In the genomic region with DNA sequence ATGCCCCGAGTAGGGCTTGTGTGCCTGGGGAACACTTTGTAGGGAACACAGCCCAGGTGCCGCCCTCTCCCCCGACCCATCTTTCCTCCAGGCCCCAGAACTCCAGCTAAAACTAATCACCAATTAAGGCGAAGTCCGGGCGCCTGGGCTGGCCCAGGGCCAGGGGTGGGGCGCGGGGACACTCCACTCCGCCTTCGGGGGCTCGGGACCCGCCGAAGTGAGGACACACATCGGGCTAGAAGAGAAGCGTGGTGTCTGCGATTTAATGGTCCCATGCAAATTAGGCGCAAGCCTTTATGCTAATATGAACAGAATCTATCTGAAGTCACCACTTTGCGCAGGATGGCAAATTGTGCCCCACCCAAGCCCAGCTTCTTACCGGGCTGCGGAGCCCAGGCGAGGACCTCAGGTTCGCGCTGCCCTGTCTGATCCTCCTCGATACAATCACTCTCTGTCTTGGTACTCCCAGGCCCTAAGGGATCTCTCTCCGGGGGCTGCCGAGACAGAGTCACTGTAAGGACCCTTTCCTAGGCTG, we compare ENCODE assay signal across 1 mouse cellular context.
TF ChIP-seq lines count a peak whose summit lies in the region.

No protein-coding gene starts in this region.

TF ChIP-seq in MEL, 35 proteins besides CTCF, POLR2A, EP300 and RAD21 (continued from another document):
- no peak for TF ChIP-seq JUND (IDR thresholded peaks at IDR 0.05; ENCODE audit: low read depth, low read length)
- TF ChIP-seq GATA1 (IDR thresholded peaks at IDR 0.05; ENCODE audit: low read depth, low read length): no peak
- peak; percentile 83 for TF ChIP-seq MAX (IDR thresholded peaks at IDR 0.05; ENCODE audit: low read length)
- peak; percentile 51; the same call in 1 of the 2 replicates for TF ChIP-seq HCFC1 (IDR thresholded peaks at IDR 0.05; ENCODE audit: low read depth, low read length)
- TF ChIP-seq CHD1 (IDR thresholded peaks at IDR 0.05; ENCODE audit: low read depth, low read length): no peak; the same call in 1 of the 2 replicates
- no peak for TF ChIP-seq BHLHE40 (IDR thresholded peaks at IDR 0.05; ENCODE audit: borderline replicate concordance, low read depth, low read length)
- 0 out of 2 replicates have a peak, but pooled peaks have one; percentile 11 for TF ChIP-seq ZKSCAN1 (IDR thresholded peaks at IDR 0.05; ENCODE audit: low read depth, low read length)
- peak; percentile 75; the same call in 1 of the 2 replicates for TF ChIP-seq ZMIZ1 (IDR thresholded peaks at IDR 0.05; ENCODE audit: low read depth, low read length)
- no peak for TF ChIP-seq E2F4 (IDR thresholded peaks at IDR 0.05; ENCODE audit: borderline replicate concordance, low read depth, low read length)
- peak; percentile 51; the same call in 1 of the 2 replicates for TF ChIP-seq SIN3A (IDR thresholded peaks at IDR 0.05; ENCODE audit: low read length)
- TF ChIP-seq RCOR1 (IDR thresholded peaks at IDR 0.05; ENCODE audit: low read depth, low read length): no peak
- 0 out of 2 replicates have a peak, but pooled peaks have one; percentile 17 for TF ChIP-seq SMC3 (IDR thresholded peaks at IDR 0.05; ENCODE audit: low read depth, low read length)
- TF ChIP-seq MYB (IDR thresholded peaks at IDR 0.05; ENCODE audit: low read depth, low read length): 0 out of 2 replicates have a peak, but pooled peaks have one; percentile 17
- TF ChIP-seq USF2 (IDR thresholded peaks at IDR 0.05; ENCODE audit: borderline replicate concordance in 1 of 2, insufficient read depth in 1 of 2, low read depth in 1 of 2, low read length in 2 of 2): no peak
- TF ChIP-seq ETS1 (IDR thresholded peaks at IDR 0.05; ENCODE audit: low read depth, low read length): peak; percentile 50
- 0 out of 2 replicates have a peak, but pooled peaks have one; percentile 48 for TF ChIP-seq MYC (IDR thresholded peaks at IDR 0.05; ENCODE audit: low read depth, low read length)
- peak; percentile 53; the same call in 1 of the 2 replicates for TF ChIP-seq MAZ (IDR thresholded peaks at IDR 0.05; ENCODE audit: low read depth, low read length)
- TF ChIP-seq MAFK (IDR thresholded peaks at IDR 0.05; ENCODE audit: borderline replicate concordance, low read depth, low read length): no peak
- TF ChIP-seq POLR2AphosphoS2 (IDR thresholded peaks at IDR 0.05; ENCODE audit: low read length): 0 out of 2 replicates have a peak, but pooled peaks have one; percentile 27
- TF ChIP-seq POLR2AphosphoS5 (IDR thresholded peaks at IDR 0.05; ENCODE audit: borderline replicate concordance, low read depth, low read length): no peak
- TF ChIP-seq UBTF (IDR thresholded peaks at IDR 0.05; ENCODE audit: borderline replicate concordance, insufficient read depth, low read depth, low read length): no peak
- TF ChIP-seq NELFE (IDR thresholded peaks at IDR 0.05; ENCODE audit: low read depth, low read length): peak; percentile 61
- 0 out of 2 replicates have a peak, but pooled peaks have one; percentile 28 for TF ChIP-seq ELF1 (IDR thresholded peaks at IDR 0.05; ENCODE audit: low read depth, low read length)
- no peak for TF ChIP-seq ZC3H11A (IDR thresholded peaks at IDR 0.05; ENCODE audit: low read depth, low read length)
- no peak for TF ChIP-seq KAT2A (conservative IDR thresholded peaks at IDR 0.05; ENCODE audit: low read depth, low read length)
- TF ChIP-seq USF1 (IDR thresholded peaks at IDR 0.05; ENCODE audit: low read depth, low read length): 0 out of 2 replicates have a peak, but pooled peaks have one; percentile 3
- no peak for TF ChIP-seq ZNF384 (IDR thresholded peaks at IDR 0.05; ENCODE audit: low read depth, low read length)
- TF ChIP-seq CHD2 (IDR thresholded peaks at IDR 0.05; ENCODE audit: low read length): no peak
- TF ChIP-seq NRF1 (IDR thresholded peaks at IDR 0.05; ENCODE audit: insufficient read depth, low read depth, low read length, poor library complexity, severe bottlenecking): peak; percentile 52; the same call in 1 of the 2 replicates
- no peak for TF ChIP-seq MEF2A (IDR thresholded peaks at IDR 0.05; ENCODE audit: extremely low read depth, insufficient replicate concordance, low read depth, low read length, poor library complexity, severe bottlenecking)
- peak; percentile 48; the same call in 1 of the 2 replicates for TF ChIP-seq TBP (IDR thresholded peaks at IDR 0.05; ENCODE audit: low read depth, low read length)
- TF ChIP-seq MXI1 (IDR thresholded peaks at IDR 0.05; ENCODE audit: low read depth, low read length): peak; percentile 76
- TF ChIP-seq TCF12 (IDR thresholded peaks at IDR 0.05; ENCODE audit: low read depth, low read length): peak; percentile 37; the same call in 1 of the 2 replicates
- TF ChIP-seq TAL1 (IDR thresholded peaks at IDR 0.05; ENCODE audit: low read length): 0 out of 2 replicates have a peak, but pooled peaks have one; percentile 2
TF ChIP-seq in MEL: peak in this region for 19.
